Mouse (Mus musculus) naive thymus-derived CD4-positive, alpha-beta T cell, adult 2 months (primary cell): ENCODE measurements around the gene Trp53i11.

ENCODE experiments used
- DNase-seq: peaks from one replicate; pipeline ENCODE4 v3.0.0-alpha.2; 2011; ENCODE audit warnings: low read depth

Gene Trp53i11

DNA sequence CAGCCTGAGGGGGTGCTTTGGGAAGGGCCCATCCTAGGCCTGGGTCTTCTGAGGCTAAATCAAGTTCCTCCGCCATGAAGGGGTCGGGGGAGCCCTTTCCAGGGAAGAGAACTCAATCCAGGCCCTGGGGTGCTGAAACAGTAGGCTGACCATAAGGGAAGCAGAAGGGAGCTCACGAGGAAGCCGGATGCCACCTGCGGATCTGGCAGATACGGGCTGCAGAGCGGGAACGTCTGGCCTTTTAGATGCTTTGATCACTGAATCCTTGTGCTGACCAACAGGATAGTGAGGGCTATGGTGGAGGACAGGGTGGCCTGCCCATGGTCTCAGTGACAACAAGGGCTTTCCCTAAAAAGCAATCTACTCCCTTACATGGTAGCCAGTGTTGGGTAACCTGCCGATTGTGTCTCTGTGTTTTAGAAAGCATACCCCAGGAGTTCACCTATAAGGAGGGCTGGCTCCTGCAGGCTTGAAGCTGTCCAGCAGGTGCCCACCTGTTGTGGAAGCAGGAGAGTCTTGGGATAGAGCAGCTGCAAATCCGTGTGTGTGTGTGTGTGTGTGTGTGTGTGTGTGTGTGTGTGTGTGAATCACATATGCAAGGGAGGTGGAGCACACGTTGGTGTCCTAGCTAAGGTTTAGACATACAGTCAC, 56.2 kb downstream of the Trp53i11 start:
- DNase-seq, result no peak

DNA sequence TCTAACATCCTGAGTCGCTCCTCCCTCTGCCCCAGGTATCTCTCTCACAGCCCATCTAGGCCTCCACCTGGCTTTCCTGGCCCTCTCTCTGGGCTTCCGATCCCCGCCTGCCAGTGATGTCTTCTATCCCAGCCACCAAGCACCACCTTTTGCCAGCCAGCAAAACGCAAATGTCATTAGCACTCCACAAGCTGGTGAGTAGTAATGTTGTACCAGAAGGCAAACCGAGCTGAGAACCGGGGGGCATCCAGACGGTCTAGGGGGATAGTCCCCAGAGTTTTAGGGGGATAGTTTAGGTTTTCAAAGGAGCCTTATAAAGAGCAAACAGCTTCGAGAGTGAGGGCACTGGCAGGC, 56.7 kb downstream of the Trp53i11 start:
- no peak for DNase-seq

DNA sequence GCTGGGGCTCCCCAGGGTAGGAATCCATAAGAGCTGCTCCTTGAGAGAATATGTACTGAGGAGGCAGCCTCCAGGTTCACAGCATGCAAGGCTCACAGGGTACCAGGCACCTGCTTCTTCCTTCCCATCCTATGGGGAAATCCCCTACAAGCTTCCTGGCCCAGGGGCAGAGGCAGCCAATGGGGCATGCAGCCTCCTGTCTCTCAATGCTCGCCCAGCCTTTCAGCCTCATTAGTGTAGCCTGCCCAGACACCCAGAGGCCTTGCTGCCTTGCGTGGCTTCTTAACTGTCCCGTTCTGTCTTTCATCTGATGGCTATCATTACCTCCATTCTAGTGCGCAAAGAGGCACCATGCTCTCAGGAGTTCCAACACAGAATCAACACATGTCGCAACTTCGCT, 61.7 kb downstream of the Trp53i11 start:
- no peak for DNase-seq

DNA sequence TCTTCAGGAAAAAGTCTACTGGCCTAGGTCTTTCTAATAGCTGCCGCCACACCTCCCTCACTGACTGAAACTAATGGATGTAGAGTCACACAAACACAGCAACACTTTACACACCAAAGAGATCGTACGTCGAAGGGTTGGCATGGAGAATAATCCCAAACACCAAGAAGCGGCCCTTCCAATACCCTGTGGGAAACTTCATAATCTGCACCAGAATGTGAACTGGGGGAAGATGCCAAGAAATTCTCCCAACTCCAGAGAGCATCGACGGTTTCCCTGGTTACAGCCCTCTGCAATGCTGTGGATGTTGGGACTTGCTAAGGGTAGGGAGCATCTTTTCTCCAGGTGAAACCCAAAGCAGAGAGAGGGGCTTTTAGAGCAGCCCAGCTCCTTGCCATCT, 63.3 kb downstream of the Trp53i11 start:
- DNase-seq, result no peak
